Mouse (Mus musculus) embryonic facial prominence, embryonic 13.5 days (tissue): ENCODE measurements at regions not wholly inside any gene's neighbourhood (a gene's known extent, or its start where the extent isn't known, plus 50 kb on each side); places are given as distances from the start of the nearest gene placed in this dataset.

Experiments
- ATAC-seq: fragments of 200-750 bp; cut with Nextera tagmentation; 2 replicates; pipeline ENCODE4 v1.8.0; 2017; ENCODE audit warnings: low read depth; ENCODE audit not compliant: insufficient number of reproducible peaks, insufficient read depth, low FRiP score, low TSS enrichment
- H3K27ac ChIP-seq: fragments of 300-500 bp; sonication (generic); 2 replicates; pipeline ENCODE4 v1.5.1; 2015; ENCODE audit warnings: moderate library complexity, mild to moderate bottlenecking, inconsistent platforms
- H3K27me3 ChIP-seq: fragments of 300-500 bp; sonication (generic); 2 replicates; pipeline ENCODE4 v1.6.1; 2015; ENCODE audit warnings: mild to moderate bottlenecking, inconsistent platforms
- H3K36me3 ChIP-seq: fragments of 300-500 bp; sonication (generic); 2 replicates; pipeline ENCODE4 v1.6.1; 2015; ENCODE audit warnings: mild to moderate bottlenecking, inconsistent platforms
- H3K4me1 ChIP-seq: fragments of 300-500 bp; sonication (generic); 2 replicates; pipeline ENCODE4 v1.6.1; 2015; ENCODE audit warnings: inconsistent platforms
- H3K4me2 ChIP-seq: fragments of 300-500 bp; sonication (generic); 2 replicates; pipeline ENCODE4 v1.6.1; 2015; ENCODE audit warnings: moderate library complexity, mild to moderate bottlenecking, inconsistent platforms
- H3K4me3 ChIP-seq: fragments of 300-500 bp; sonication (generic); 2 replicates; pipeline ENCODE4 v1.5.1; 2015; ENCODE audit warnings: mild to moderate bottlenecking, inconsistent platforms
- H3K9ac ChIP-seq: fragments of 300-500 bp; sonication (generic); 2 replicates; pipeline ENCODE4 v1.6.1; 2015; ENCODE audit warnings: mild to moderate bottlenecking, inconsistent platforms
- H3K9me3 ChIP-seq: fragments of 300-500 bp; sonication (generic); 2 replicates; pipeline ENCODE4 v1.6.1; 2016; ENCODE audit warnings: inconsistent platforms
- WGBS: fragments of 180-500 bp; shearing (Covaris S2); methylation state at CpG from one replicate; pipeline ENCODE4 v1.1.7; 2015; ENCODE audit warnings: mixed read lengths; 5-methylcytosine and 5-hydroxymethylcytosine counted together

- WGBS, result 62% methylated on average over 8 of the region's 8 CpGs
- H3K9me3 ChIP-seq, result no peaks in the 10 kb centered on the region
- H3K27ac ChIP-seq, result no peak overlapping the region
- no peak for ATAC-seq
- H3K27me3 ChIP-seq, result no peaks in the 10 kb centered on the region
- no peak overlapping the region for H3K4me2 ChIP-seq
- H3K36me3 ChIP-seq, result no peaks in the 10 kb centered on the region
- H3K4me3 ChIP-seq, result no peak overlapping the region
- H3K4me1 ChIP-seq, result no peaks in the 10 kb centered on the region
- no peak overlapping the region for H3K9ac ChIP-seq
Observed at GRCm38 (mm10) chr4:142956832-142957429, 255.9 kb downstream of the Prdm2 start.

- H3K27me3 ChIP-seq, result no peaks in the 10 kb centered on the region
- H3K9ac ChIP-seq, result no peak overlapping the region
- no peak overlapping the region for H3K27ac ChIP-seq
- no peak overlapping the region for H3K4me2 ChIP-seq
- H3K4me3 ChIP-seq, result no peak overlapping the region
- no peaks in the 10 kb centered on the region for H3K4me1 ChIP-seq
- no peaks in the 10 kb centered on the region for H3K9me3 ChIP-seq
- ATAC-seq, result no peak
- no peaks in the 10 kb centered on the region for H3K36me3 ChIP-seq
- WGBS, result 91% methylated on average over 5 of the region's 5 CpGs
Observed at GRCm38 (mm10) chr4:142956376-142956775, 256.4 kb downstream of the Prdm2 start.

- H3K4me1 ChIP-seq, result no peaks in the 10 kb centered on the region
- H3K4me3 ChIP-seq, result no peak overlapping the region
- no peaks in the 10 kb centered on the region for H3K9me3 ChIP-seq
- no peaks in the 10 kb centered on the region for H3K36me3 ChIP-seq
- H3K27ac ChIP-seq, result no peak overlapping the region
- no peak overlapping the region for H3K4me2 ChIP-seq
- no peak for ATAC-seq
- WGBS, result 44% methylated on average over 9 of the region's 9 CpGs
- no peak overlapping the region for H3K9ac ChIP-seq
- H3K27me3 ChIP-seq, result 0 out of 2 replicates have a peak, but pooled peaks cover 5% of the 10 kb centered on the region
Observed at GRCm38 (mm10) chr4:142953724-142954123, 259.1 kb downstream of the Prdm2 start.

GRCm38 (mm10) chr4:142952879-142953278, 259.9 kb downstream of the Prdm2 start:
- Histone ChIP-seq H3K4me2 (no peak overlapping the region), H3K9me3 (no peaks in the 10 kb centered on the region), H3K27me3 (0 out of 2 replicates have a peak, but pooled peaks cover 8% of the 10 kb centered on the region), H3K9ac (no peak overlapping the region), H3K27ac (no peak overlapping the region), H3K4me1 (no peaks in the 10 kb centered on the region), H3K36me3 (no peaks in the 10 kb centered on the region), H3K4me3 (no peak overlapping the region)
- 62% methylated on average over 1 of the region's 1 CpGs for WGBS
- no peak for ATAC-seq

- Histone ChIP-seq H3K4me3 (no peak overlapping the region), H3K36me3 (no peaks in the 10 kb centered on the region), H3K27ac (no peak overlapping the region), H3K27me3 (0 out of 2 replicates have a peak, but pooled peaks cover 10% of the 10 kb centered on the region), H3K4me2 (no peak overlapping the region), H3K4me1 (no peaks in the 10 kb centered on the region), H3K9ac (no peak overlapping the region), H3K9me3 (no peaks in the 10 kb centered on the region)
- no peak for ATAC-seq
- WGBS, result 79% methylated on average over 6 of the region's 6 CpGs
Observed at GRCm38 (mm10) chr4:142947673-142948072, 265.1 kb downstream of the Prdm2 start.

GRCm38 (mm10) chr4:142933627-142934026, 279.2 kb downstream of the Prdm2 start:
- 74% methylated on average over 9 of the region's 9 CpGs for WGBS

GRCm38 (mm10) chr4:142929245-142929644, 283.6 kb downstream of the Prdm2 start:
- no peak overlapping the region for H3K4me3 ChIP-seq
- no peaks in the 10 kb centered on the region for H3K4me1 ChIP-seq
- no peaks in the 10 kb centered on the region for H3K9me3 ChIP-seq
- no peak for ATAC-seq
- no peaks in the 10 kb centered on the region for H3K36me3 ChIP-seq
- no peaks in the 10 kb centered on the region for H3K27me3 ChIP-seq
- 84% methylated on average over 4 of the region's 4 CpGs for WGBS
- H3K27ac ChIP-seq, result no peak overlapping the region
- H3K9ac ChIP-seq, result no peak overlapping the region
- H3K4me2 ChIP-seq, result no peak overlapping the region

More at GRCm38 (mm10) chr4:142933627-142934026, 279.2 kb downstream of the Prdm2 start:
- H3K4me3 ChIP-seq, result no peak overlapping the region
- H3K9ac ChIP-seq, result no peak overlapping the region
- ATAC-seq, result no peak
- no peaks in the 10 kb centered on the region for H3K9me3 ChIP-seq
- no peaks in the 10 kb centered on the region for H3K4me1 ChIP-seq
- no peaks in the 10 kb centered on the region for H3K36me3 ChIP-seq
- no peak overlapping the region for H3K4me2 ChIP-seq
- H3K27ac ChIP-seq, result no peak overlapping the region
- no peaks in the 10 kb centered on the region for H3K27me3 ChIP-seq

GRCm38 (mm10) chr4:142927328-142928108, 285.3 kb downstream of the Prdm2 start:
- no peaks in the 10 kb centered on the region for H3K4me1 ChIP-seq
- no peak overlapping the region for H3K9ac ChIP-seq
- no peaks in the 10 kb centered on the region for H3K27me3 ChIP-seq
- H3K27ac ChIP-seq, result no peak overlapping the region
- no peak for ATAC-seq
- no peaks in the 10 kb centered on the region for H3K9me3 ChIP-seq
- 84% methylated on average over 7 of the region's 7 CpGs for WGBS
- H3K36me3 ChIP-seq, result no peaks in the 10 kb centered on the region
- H3K4me3 ChIP-seq, result no peak overlapping the region
- H3K4me2 ChIP-seq, result no peak overlapping the region

GRCm38 (mm10) chr4:142925111-142925510, 287.7 kb downstream of the Prdm2 start:
- no peaks in the 10 kb centered on the region for H3K9me3 ChIP-seq
- no peak overlapping the region for H3K27ac ChIP-seq
- no peaks in the 10 kb centered on the region for H3K27me3 ChIP-seq
- WGBS, result 73% methylated on average over 8 of the region's 8 CpGs
- no peak for ATAC-seq
- no peak overlapping the region for H3K9ac ChIP-seq
- H3K4me3 ChIP-seq, result no peak overlapping the region
- H3K4me1 ChIP-seq, result no peaks in the 10 kb centered on the region
- no peak overlapping the region for H3K4me2 ChIP-seq
- no peaks in the 10 kb centered on the region for H3K36me3 ChIP-seq

- peak overlapping the region; percentile 34 for H3K4me3 ChIP-seq
- H3K27ac ChIP-seq, result 0 out of 2 replicates have a peak overlapping the region, but pooled peaks have one; percentile 40
- peak; percentile 71; the same call in 1 of the 2 replicates for ATAC-seq
Observed at GRCm38 (mm10) chr4:142909355-142909947, 303.3 kb downstream of the Prdm2 start.

GRCm38 (mm10) chr4:142908782-142909181, 304.0 kb downstream of the Prdm2 start:
- no peak overlapping the region for H3K4me2 ChIP-seq
- H3K4me1 ChIP-seq, result peaks cover 7% of the 10 kb centered on the region
- no peak overlapping the region for H3K4me3 ChIP-seq
- H3K9ac ChIP-seq, result no peak overlapping the region
- no peak overlapping the region for H3K27ac ChIP-seq
- ATAC-seq, result no peak
- 59% methylated on average over 6 of the region's 6 CpGs for WGBS
- no peaks in the 10 kb centered on the region for H3K27me3 ChIP-seq
- no peaks in the 10 kb centered on the region for H3K36me3 ChIP-seq
- no peaks in the 10 kb centered on the region for H3K9me3 ChIP-seq

More at GRCm38 (mm10) chr4:142909355-142909947, 303.3 kb downstream of the Prdm2 start:
- Histone ChIP-seq H3K4me2 (peak overlapping the region; percentile 61), H3K27me3 (no peaks in the 10 kb centered on the region), H3K9me3 (no peaks in the 10 kb centered on the region), H3K4me1 (peaks cover 7% of the 10 kb centered on the region), H3K9ac (peak overlapping the region; percentile 62), H3K36me3 (no peaks in the 10 kb centered on the region)
- 12% methylated on average over 17 of the region's 17 CpGs for WGBS
